Mouse (Mus musculus) gastrocnemius, adult 18-20 months (tissue): Measurements from ENCODE around the gene Ttc7b. TPM values are rescaled to one million over a fixed set of nuclear protein-coding genes. Genes with fewer than 3 reads are reported as not detected.

ENCODE experiments used
- DNase-seq: peaks from one replicate; pipeline ENCODE4 v3.0.0; 2021; ENCODE audit warnings: low spot score
- long read RNA-seq, 2 experiments: library from polyadenylated mRNA; stranded (forward); transcript quantifications; one replicate each; pipeline ENCODE4 v2.0.0; 2021
- total RNA-seq, 2 experiments: library from RNA; stranded (reverse); gene quantifications; 2 replicates each; pipeline ENCODE4 v1.2.3; 2021

The Ttc7b gene
- 100 to 1,000 TPM; 141 to 168 TPM for total RNA-seq
- long read RNA-seq, experiment 1, partial matches to known transcripts, result 38 of 227 reads
- long read RNA-seq, experiment 1, other reads (novel, unspliced or antisense), result 182 of 227 reads
- long read RNA-seq, experiment 2, partial matches to known transcripts, result 30 of 144 reads
- long read RNA-seq, experiment 2, other reads (novel, unspliced or antisense), result 111 of 144 reads

DNA sequence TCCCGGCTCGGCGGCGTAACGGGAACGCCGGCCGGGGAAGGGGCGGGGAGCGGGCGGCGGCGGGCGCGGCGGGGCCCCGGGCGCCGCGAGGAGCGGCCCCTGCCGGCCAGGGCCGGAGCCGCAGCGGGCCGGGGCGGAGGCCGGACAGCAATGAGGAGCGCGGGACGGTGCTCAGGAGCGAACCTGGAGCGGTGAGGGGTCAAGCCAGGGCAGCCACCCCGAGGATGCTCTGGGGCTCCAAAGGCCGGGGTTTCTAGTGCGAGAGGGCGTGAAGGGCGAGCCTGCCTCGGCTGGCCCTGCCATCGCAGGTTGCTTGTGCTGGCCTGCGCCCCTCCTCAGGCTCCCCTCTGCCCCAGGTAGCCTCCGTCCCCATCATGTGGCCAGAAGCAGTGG lies at the start of gene Ttc7b:
TSS of gene Ttc7b (minus strand) at position 33 of the 393 bp plus-strand sequence.
- DNase-seq, result peak; percentile 51

DNA sequence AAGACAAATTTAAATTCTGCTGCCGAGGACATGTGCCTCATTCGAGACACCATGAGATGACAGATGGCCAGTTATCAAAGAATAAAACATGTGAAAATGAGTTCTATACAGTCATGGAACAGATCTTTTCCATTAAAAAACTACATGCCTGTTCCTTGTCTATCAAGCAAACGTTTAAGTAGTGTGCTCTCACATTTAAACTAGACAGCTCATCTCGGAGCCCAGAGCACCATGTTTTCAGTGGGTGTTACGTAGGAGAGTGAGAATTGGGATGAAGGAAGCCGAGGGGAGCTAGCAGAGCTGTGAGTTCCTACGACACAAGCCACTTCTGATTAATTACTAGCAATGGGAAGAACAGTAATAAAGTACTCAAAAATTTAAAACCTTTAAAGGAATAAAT lies 48.2 kb upstream of the Ttc7b start:
- DNase-seq, result no peak

DNA sequence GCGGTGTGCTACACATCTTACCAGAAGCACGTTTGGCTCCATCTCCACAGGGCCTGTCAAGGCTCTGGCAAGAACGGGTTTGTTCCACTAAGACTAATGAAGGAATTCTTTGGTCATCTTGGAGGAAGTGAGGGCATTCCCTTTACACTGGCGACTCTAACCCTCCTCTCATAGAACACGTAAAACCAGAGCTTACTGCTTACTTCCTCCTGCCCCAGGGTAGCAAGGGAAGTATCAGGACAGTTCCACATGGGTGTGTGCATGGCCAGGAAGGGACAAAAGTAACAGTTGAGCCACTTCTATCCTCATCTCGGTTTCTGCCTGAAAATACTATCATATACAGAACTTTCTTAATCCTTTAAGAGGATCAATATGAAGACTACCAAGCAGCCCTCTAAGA lies 47.5 kb upstream of the Ttc7b start:
- DNase-seq, result no peak

DNA sequence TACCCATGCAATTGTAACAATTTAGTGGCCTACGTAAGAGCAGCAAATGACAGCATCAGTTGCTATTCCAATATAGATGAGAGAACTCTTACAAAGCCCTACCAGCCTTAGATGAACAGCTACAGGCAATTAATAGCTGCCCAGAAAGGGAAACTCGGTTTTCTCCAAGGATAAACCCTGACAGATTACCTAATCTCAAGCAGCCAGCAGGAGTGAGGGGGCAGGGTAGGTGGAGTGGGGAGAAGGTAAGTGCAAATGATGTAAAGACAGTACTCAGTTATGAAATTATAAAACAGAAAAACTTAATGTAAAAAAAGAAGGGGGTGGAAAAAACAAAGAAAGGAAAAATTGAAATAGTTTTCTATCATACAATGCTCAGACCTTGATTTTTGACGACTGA lies 47.0 kb upstream of the Ttc7b start:
- DNase-seq, result no peak

DNA sequence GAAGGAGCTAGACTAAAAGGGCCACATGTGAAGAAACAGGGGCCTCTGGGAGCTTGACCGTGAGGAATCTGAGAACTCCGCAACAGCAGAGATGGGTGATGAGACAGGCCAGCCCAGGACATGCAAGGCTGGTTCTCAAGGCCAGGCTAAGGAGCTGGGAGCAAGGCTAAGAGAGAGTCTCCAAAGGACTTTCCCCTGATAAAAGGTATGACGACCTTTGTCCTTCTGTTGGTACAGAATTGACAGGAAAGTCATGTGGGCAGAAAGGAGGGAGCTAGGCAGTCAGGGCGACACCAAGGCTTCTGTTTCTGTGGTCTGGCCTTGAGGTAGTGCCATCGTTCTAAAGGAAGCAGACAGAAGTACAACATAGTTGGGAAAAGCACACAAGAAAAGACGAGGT lies 33.0 kb upstream of the Ttc7b start:
- DNase-seq, result no peak

DNA sequence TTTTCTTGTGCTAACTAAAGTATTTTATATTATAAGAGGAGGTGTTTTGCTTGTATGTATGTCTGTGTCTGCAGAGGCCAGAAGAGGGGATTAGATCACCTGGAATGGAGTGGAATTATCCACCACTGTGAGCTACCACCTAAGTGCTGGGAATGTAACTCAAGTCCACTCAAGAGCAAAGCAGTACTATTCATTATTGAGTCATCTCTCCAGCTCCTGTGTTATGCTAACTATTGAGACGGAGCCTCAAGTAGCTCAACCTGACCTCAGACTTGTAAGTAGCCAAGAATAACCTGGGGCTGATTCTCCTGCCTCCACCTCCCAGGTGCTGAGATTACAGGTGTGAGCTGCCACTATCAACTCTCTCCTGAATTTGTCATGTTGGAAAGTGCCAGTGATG lies 31.3 kb upstream of the Ttc7b start:
- no peak for DNase-seq

DNA sequence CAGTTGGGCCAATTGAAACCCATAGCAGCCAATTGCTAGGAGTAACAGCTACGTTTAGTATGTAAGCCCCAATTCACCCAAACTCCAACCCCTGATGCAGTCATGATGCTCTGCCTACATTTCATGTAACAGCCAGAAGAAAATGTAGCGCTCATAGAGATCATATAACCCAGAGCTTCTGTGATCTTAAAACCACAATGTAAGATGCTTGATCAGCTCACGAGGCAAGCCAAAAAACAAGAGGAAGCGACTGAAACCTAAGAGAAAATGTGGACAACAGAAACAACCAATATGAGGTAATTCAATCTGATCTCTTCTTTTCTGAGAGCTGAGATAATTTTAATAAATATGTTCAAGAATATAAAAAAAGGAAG lies 23.6 kb upstream of the Ttc7b start:
- no peak for DNase-seq

DNA sequence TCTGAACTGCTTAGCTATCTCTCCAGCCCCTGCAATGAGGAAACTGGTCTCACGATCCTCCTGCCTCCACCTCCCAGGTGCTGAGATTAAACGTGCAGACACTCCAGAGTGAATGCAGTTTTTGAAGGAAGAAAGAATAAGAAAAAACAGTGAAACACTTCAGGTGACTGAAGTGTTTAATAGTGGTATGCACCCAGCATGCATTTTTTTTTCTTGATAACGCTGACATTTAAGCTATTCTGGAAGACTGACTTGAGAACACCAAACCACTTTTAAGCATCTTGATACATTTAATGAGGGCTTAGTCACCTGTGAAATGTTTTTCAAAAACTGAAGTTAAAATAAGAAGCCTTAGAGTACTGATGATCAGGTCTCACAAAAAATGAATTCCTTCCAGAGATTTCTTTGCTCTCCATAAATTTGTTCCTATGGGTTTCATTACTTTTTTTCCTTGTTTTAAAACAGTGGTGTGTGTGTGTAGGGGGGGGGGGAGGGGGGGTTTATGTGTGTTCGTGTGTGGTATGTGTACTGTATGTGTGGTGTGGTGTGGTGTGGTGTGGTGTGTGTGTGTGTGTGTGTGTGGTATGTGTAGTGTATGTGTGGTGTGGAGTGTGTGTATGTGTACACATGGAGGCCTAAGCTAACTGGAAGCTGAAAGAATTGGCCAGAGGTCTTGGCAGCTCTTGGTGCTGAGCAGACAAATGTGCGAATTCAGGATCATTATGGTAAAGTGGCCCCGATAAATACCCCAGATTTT lies 23.0 kb upstream of the Ttc7b start:
- DNase-seq, result no peak

DNA sequence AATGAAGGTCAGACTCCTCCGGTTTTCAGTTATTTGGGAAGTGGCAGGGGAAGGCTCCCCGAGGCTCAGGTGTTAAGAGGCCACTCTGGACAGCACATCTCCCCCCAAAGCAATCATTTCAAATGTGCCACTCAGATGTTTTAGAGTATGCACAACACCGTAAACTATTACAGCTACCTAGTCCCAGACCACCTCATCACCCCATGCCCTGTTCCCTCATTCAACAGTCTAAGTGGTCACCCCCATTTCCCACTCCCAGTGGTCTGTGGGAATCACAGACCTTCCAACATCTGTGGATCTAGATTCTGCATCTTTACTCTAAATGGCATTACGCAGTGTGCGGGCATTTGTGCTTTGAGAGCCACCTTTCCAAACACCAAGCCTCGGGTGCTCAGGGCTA lies 21.9 kb upstream of the Ttc7b start:
- DNase-seq, result no peak

DNA sequence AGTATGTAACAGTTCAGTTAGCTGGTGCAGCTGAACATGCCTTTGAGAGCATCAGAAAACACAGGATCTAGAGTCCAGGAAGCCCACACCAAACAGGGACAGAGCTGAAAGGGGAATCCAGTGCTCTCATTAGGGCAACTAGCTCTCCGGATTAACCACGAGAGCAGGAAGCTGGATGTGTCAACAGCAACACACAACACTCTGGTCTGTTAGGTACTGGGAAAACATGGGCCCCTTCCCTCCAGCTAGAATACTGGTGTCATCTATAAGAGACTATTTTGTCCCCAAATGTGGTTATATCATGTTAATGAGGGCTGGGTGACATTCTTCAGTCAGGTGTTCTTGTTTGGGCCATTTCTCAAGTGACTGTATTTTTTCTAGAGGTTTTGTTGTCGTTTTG lies 21.4 kb upstream of the Ttc7b start:
- DNase-seq, result no peak

DNA sequence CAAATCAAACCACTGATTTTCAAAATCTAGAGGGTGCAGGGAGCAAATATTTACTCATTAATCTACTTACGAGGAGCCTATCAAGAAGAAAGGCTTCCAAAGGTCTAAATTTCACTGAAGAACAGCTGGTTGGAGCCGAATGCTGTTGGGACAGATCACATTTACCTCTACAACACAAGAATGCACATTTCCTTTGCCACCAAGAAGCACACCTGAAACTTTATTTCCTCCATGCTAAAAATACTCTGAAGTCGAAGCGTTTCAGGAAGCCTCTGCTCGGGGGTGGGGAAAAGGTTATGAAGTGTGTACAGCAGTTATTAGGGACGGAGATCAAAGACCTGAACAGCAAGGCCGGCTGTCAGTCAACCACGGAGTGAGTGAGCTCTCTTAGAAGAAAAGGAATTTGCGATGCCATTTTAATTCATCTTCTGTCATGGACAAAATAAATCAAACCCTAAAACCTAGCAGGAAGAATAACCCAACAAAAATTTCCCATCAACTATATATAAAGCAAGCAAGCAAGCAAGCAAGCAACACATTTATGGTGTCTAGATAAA lies 18.6 kb upstream of the Ttc7b start:
- DNase-seq, result no peak

DNA sequence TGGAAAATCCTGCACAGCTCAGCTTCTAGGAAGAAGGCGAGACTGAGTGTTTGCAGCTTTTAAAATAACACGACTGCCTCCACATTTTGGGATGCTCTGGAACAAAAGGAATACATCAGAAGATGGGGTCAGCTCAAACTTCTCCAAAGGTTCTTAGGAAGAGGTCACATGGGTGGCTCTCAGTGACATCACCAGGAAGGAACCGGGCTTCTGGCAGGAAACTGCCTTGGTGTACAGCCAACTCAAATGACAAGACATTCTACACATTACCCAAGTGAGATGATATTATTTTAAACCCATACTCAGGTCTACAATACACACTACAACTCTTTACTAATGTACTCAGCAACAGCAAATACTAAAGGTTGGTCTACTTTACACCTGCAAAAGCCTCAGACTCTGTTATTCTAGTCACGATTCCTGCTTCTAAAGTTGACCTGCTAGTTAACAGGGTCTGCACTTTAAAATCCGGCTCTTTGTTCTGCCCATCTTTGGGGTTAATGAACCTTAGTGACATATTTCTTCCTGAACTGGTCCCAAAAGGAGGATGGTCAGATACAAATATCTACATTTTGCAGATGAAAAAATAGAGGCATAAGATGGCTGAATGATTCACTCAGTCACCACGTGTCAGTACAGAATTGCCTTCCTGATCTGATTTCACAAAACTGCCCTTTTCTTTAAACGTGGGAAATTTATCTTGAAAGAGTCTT lies 18.0 kb upstream of the Ttc7b start:
- DNase-seq, result peak; percentile 28

DNA sequence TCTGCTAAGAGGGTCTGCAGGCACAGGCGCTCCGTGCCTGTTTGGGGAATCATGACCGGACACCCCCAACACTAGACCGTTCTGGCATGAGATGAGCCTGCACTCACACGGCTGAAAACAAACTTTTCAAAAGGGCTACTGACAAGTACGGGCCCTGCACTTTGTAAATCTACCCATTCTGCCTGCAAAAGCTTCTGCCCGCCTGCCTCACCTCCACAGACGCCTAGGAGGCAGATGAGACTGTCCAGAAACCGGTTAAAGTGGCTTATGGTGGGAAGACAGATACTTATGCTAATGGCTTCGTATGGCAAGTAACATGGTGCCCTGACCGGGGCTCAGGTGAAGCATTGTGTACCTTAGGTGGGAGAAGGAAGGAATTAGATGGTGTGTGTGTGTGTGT lies 16.5 kb upstream of the Ttc7b start:
- no peak for DNase-seq

DNA sequence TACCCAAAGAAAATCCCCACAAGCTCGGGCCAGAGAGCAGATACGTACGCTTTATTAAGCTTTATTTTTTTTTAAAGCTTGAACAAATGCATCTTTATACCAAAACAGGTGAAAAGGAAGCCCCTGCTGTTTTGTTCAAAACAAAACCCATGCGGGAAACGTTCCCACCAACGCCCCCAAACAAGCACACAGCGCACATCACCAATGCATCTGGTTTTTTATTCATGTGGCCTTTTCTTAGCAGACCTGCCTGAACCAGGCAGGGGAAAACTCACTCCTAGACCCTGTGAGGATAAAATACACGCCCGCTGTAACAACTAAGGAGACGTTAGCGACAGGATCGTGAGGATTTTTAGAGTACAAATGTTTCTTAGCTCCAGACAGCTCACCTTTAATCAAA lies 14.4 kb upstream of the Ttc7b start:
- no peak for DNase-seq

DNA sequence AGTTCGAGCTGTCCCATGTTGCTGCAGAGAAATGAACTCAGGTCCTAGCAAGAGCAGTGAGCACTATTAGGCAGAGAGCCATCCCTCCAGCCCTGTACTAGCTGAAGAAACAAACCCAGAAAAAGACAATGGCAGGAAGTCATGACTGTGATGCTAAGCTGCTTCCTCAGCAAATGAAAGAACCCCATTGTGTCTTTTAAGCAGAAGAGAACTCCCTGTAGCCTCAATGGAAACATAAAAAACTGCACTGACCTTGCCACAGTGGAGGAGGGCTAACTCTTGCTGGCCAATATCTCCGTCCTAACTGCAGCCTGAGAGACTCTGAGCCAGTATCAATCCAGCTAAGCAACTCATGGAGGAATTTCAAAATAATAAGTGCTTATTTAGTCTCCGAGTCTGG lies 13.4 kb upstream of the Ttc7b start:
- no peak for DNase-seq

DNA sequence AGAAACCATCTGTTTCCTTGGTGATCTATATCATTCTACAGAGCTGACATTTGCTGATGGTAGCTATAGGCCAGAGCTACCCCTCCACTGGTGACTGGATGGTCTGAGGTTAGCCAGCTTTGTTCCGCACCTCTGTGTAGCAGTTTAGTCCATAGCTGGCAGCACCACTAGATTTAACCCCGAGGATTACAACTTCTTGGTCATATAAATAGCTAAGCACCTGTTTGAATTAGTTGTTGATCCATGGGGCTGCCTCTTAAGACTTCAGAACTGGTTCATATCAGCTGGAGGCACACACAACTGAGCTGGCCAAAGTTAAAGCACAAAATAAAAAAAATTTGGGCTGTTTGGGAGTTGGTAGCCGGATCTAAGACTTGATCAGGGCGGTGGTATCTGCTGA lies 12.6 kb upstream of the Ttc7b start:
- no peak for DNase-seq

DNA sequence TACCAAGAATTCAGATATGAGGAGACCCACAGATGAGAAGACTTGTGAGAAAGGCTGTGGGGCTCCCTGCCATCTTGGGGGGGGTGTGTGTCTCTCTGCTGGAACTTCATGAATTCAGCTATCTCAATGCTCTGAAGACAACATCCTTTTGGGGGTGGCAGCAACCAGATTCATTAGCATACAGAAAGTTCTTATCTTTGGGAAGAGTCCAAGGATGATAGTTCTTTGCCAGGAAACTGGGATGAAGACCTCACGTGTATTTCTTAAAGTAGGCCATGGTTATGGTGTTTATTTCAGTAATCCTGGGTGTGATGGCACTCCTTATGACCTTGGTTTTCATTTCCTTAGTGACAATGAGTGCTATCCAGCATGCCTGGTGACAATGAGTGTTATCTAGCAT lies 11.1 kb upstream of the Ttc7b start:
- no peak for DNase-seq

DNA sequence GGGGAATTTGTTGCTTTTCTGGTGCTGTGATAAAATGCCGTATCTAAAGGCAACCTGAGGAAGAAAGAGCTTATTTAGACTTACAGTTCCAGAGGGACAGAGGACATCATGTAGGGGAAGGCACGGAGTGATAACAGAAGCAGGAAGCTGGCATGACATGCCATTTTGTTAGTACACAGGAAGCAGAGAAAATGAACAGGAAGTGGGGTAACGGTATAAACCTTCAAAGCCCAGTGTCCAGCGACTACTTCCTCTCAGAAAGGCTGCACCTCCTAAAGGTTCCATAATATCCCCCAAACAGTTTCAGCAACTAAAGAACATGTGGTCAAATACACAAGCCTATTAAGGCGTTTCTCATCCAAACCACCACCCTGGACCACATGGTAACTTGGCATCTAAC lies 10.2 kb upstream of the Ttc7b start:
- no peak for DNase-seq

DNA sequence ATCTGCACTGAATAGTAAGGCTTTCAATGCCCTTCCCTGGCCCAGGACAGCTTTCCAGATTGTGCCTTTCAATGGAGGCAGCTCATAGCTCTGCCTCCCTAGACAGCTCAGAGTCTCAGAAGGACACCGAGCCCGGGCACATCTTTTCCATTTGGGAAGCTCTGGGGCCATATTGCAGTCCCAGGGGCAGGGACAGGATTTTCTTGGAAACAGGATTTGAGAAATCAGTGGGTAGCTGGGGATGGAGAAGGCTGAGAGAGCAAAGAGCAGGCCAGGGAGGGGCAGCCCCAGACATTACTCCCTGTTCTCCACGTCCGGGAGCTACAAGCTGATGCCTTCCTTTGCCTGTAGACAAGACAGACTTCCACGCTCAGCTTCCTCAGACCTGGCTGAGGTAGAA lies 9.0 kb upstream of the Ttc7b start:
- no peak for DNase-seq

DNA sequence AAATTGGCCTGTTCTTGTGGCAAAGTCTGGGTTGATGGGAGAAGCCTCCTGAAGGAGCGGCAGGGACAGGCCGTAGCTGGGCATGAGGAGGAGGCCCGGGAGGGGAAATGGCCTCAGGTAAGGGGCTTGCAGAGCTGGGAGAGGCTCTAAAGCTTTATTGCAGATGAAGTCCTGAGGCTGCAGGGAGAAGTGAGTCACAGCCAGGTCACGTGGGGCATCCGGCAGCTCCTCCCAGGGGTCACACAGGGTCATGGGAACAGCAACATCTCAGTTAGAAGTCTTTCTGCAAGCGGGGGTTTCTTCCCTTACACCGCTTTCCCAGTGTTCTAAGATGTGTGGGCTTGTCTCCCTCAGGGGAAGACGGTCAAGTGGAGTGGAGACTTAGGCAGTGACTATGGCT lies 8.5 kb upstream of the Ttc7b start:
- DNase-seq, result peak; percentile 78

DNA sequence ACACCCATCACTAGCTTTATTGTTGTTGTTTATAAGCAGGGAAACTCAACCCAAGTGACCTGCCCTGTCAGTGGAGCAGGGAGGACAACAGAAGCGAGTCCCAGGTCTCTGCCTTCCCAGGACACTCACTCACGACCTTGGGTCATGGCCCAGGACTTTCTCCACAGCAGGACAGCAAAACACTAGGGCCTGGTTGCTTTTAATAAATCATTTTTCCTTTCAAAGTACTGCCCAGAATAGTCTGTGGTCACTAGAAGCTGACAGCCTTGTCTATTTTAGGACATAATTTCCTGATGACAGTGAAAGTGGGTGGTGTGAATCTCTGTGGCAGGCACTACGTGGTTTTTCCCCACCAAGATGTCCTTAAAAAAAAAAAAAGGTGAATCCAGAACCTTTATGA lies 7.6 kb upstream of the Ttc7b start:
- DNase-seq, result peak; percentile 43

DNA sequence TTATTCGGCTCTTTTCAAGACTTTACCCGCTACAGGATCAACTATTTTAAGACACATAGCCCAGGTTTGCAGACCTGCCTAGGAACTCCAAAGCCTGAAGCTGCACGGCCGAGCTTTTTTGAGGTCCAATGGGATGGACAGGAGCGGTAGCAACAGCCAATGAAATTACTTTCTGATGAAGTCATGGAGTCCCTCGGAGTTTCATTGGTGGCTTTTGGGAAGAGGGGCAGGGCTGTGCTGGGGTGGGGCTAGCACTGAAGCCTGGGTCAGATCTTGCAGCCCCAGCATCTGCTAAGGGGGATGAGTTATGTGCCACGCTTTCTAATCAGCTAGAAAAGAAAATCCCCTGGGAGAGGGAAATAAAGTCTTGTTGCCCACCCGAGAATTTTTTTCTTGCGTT lies 7.1 kb upstream of the Ttc7b start:
- peak; percentile 86 for DNase-seq

DNA sequence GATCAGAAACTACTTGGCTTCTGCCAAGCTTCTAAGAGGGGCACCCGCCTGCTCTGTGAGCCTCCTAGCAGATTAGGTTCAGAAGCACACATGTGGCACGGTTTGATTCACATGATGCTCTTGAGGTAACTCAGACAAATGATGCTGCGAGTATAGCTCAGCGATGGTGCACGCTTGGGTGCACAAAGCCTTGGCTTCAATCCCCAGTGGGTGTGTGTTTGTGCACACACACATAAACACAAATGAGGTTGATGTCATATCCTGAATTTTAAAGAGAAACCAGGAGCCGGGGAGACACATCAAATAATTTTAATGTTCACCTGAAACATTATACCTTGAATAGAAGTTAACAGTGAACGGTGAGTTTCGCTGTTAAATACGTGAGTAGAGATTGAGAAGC lies 6.6 kb upstream of the Ttc7b start:
- DNase-seq, result no peak
